In the genomic region with DNA sequence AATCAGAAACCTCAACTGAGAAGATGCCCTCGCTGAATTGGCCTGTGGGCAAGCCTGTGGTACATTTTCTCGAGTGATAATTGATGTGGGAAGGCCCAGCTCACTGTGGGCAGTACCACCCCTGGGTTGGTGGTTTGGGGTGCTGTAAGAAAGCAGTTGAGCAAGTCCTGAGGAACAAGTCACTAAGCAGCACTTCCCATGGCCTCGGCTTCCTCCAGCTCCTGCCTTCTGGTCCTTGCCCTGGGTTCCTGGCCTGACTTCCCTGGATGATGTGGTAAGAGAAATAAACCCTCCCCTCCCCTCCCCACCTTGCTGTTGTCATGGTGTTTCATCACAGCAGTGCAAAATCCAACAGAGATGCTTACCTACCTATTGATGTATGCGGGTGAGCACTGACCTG, we compare ENCODE assay signal across 29 mouse cellular contexts. TPM values are rescaled to one million over a fixed set of nuclear protein-coding genes. Genes with fewer than 3 reads are reported as not detected.
A peak's percentile ranks its signal among the peaks of the same experiment; 100 is the strongest.
DNase-seq lines count a peak whose midpoint lies in the region; ATAC-seq and TF ChIP-seq lines count a peak whose summit lies in the region.
"Had no signal": no experiment of that assay in that cellular context is flagged by ENCODE, and none has a peak within 500 bp of the region (broad histone marks: within the 10 kb centered on the region; RNA-seq: fewer than 3 reads in every experiment).

No protein-coding gene starts in this region.

- peak; percentile 82 for DNase-seq in heart, adult 11 months
- DNase-seq in heart, adult 2 months, result no peak
- peak; percentile 13 for DNase-seq in lung, postnatal 36 days
- DNase-seq in lung, postnatal 25 days (ENCODE audit: low spot score), result no peak
- DNase-seq in spleen, adult 18-20 months, result no peak
- no peak for DNase-seq in kidney, postnatal 4 days
- DNase-seq: adrenal gland, adult 2 months; adrenal gland, postnatal 10 days; adrenal gland, postnatal 25 days; cerebellum, adult 11 months; cerebellum, adult 18-20 months; cerebellum, adult 8-10 months; cerebellum, adult 9-11 months; cerebellum, postnatal 14 days; cerebellum, postnatal 36 days; embryo, embryonic 11 days had no signal

- no peaks in the 10 kb centered on the region for H3K79me2 ChIP-seq in heart, adult 2 months (replicated peaks; ENCODE audit: control insufficient read depth, insufficient read depth, low read length)

- 0 out of 2 replicates have a peak, but pooled peaks have one; percentile 35 for ATAC-seq in megakaryocyte, adult 5-6 weeks (ENCODE audit: poor library complexity, severe bottlenecking)
- ATAC-seq: forebrain, embryonic 14.5 days had no signal

- no peaks in the 10 kb centered on the region for H3K27me3 ChIP-seq in heart, adult 2 months (ENCODE audit: control insufficient read depth, insufficient read depth, low read length)
- H3K27me3 ChIP-seq: embryonic facial prominence, embryonic 13.5 days; embryonic facial prominence, embryonic 15.5 days; forebrain, embryonic 12.5 days had no signal

- 86% methylated on average over 4 of the region's 4 CpGs for WGBS in heart, adult 2 months

- TF ChIP-seq CTCF in heart, adult 2 months (IDR thresholded peaks at IDR 0.05), result no peak

- no peaks in the 10 kb centered on the region for H3K36me3 ChIP-seq in heart, adult 2 months (ENCODE audit: control insufficient read depth, insufficient read depth, low read length)
- H3K36me3 ChIP-seq: embryonic facial prominence, embryonic 13.5 days; embryonic facial prominence, embryonic 15.5 days; forebrain, embryonic 10.5 days; forebrain, embryonic 12.5 days had no signal

- H3K4me1 ChIP-seq in heart, adult 2 months (ENCODE audit: control insufficient read depth, insufficient read depth, low read length), result no peaks in the 10 kb centered on the region; the same call in none of the 2 replicates

- TF ChIP-seq EP300 in heart, adult 2 months (IDR thresholded peaks at IDR 0.05; ENCODE audit: insufficient read depth, low read depth, low read length), result no peak

- intact Hi-C loops in heart, adult 2 months (cut with DNase I), result no loop called here

- H3K27ac ChIP-seq in heart, adult 2 months, result no peak overlapping the region
- H3K27ac ChIP-seq: embryonic facial prominence, embryonic 13.5 days; embryonic facial prominence, embryonic 15.5 days; forebrain, embryonic 10.5 days; forebrain, embryonic 12.5 days had no signal

- H3K9ac ChIP-seq in heart, adult 2 months (ENCODE audit: low read depth, low read length), result no peak overlapping the region
- H3K9ac ChIP-seq: embryonic facial prominence, embryonic 13.5 days; embryonic facial prominence, embryonic 15.5 days; forebrain, embryonic 12.5 days had no signal

- H3K4me3 ChIP-seq in heart, adult 2 months, result no peak overlapping the region
- H3K4me3 ChIP-seq: embryonic facial prominence, embryonic 13.5 days; embryonic facial prominence, embryonic 15.5 days; erythroblast, embryonic 14.5 days; forebrain, embryonic 10.5 days; forebrain, embryonic 12.5 days had no signal

- TF ChIP-seq POLR2A in heart, adult 2 months (IDR thresholded peaks at IDR 0.05; ENCODE audit: insufficient read depth, low read depth, low read length), result no peak

RNA-seq across cellular contexts. Expression of gene Nf1, which starts 11.4 kb away (rescaled TPM):
- total RNA-seq in heart, adult 2 months (2021), result 10 to 100 TPM; 30.5 to 30.9 TPM
- 8.5 and 13.5 TPM in 2 replicates for polyA plus RNA-seq in heart, adult 2 months (2012; rRNA removed)
- total RNA-seq in megakaryocyte, adult 5-6 weeks (2015), result 16.5 and 18.7 TPM in 2 replicates
- 9.9 and 15.7 TPM in 2 replicates for total RNA-seq in megakaryocyte, adult 5-6 weeks (2017)

RNA-seq across cellular contexts. Expression of gene Gm9964, which starts 31.4 kb away (rescaled TPM):
- total RNA-seq in heart, adult 2 months (2021), result under 1 TPM in 1 of 2 experiments, not detected in 1; 0.43 TPM
- polyA plus RNA-seq in heart, adult 2 months (2012; rRNA removed), result not detected in 2 replicates
- total RNA-seq in megakaryocyte, adult 5-6 weeks (2015), result not detected in 2 replicates
- not detected in 2 replicates for total RNA-seq in megakaryocyte, adult 5-6 weeks (2017)
- total RNA-seq: adrenal gland, adult 2 months; adrenal gland, postnatal 10 days; adrenal gland, postnatal 25 days; common myeloid progenitor, adult 5-6 weeks; ES-E14; MEL had no signal
- polyA plus RNA-seq: adrenal gland, adult 2 months; brain, embryonic 14.5 days; C2C12; embryonic facial prominence, embryonic 11.5 days; embryonic facial prominence, embryonic 13.5 days; embryonic facial prominence, embryonic 15.5 days; erythroblast, embryonic 14.5 days; forebrain, embryonic 10.5 days; forebrain, embryonic 12.5 days; forebrain, embryonic 14.5 days had no signal

Comparison
In these comparisons a context has a peak if more than half of its experiments do, and no peak if none do; other contexts are left out.
1. DNase-seq: peak in heart, adult 11 months (single experiment) and lung, postnatal 36 days (single experiment); none in heart, adult 2 months (0 of 2), lung, postnatal 25 days (single experiment), spleen, adult 18-20 months (0 of 2) and kidney, postnatal 4 days (0 of 2).